In genomic region chr7:51254461-51254860, GRCm38 (mm10) we compare ENCODE assay signal across 27 mouse cellular contexts.
DNase-seq lines count a peak whose midpoint lies in the region; ATAC-seq and TF ChIP-seq lines count a peak whose summit lies in the region.
"Had no signal": no experiment of that assay in that cellular context is flagged by ENCODE, and none has a peak within 500 bp of the region (broad histone marks: within the 10 kb centered on the region; RNA-seq: fewer than 3 reads in every experiment).

No protein-coding gene starts in this region.

- no peak overlapping the region for H3K4me2 ChIP-seq in embryonic facial prominence, embryonic 11.5 days (ENCODE audit: low read depth, low read length)
- H3K4me2 ChIP-seq in hindbrain, postnatal 0 days (ENCODE audit: low read depth, low read length): no peak overlapping the region
- no peak overlapping the region for H3K4me2 ChIP-seq in hindbrain, embryonic 11.5 days (replicated peaks; ENCODE audit: low read depth, low read length)
- H3K4me2 ChIP-seq: heart, embryonic 13.5 days; hindbrain, embryonic 13.5 days had no signal

- no peaks in the 10 kb centered on the region for H3K36me3 ChIP-seq in embryonic facial prominence, embryonic 11.5 days (replicated peaks; ENCODE audit: control insufficient read depth, insufficient read depth, low read depth, low read length)
- H3K36me3 ChIP-seq in embryonic facial prominence, embryonic 10.5 days (replicated peaks): no peaks in the 10 kb centered on the region
- H3K36me3 ChIP-seq in hindbrain, postnatal 0 days (ENCODE audit: insufficient read depth, low read length): no peaks in the 10 kb centered on the region
- H3K36me3 ChIP-seq in hindbrain, embryonic 11.5 days (ENCODE audit: control insufficient read depth, insufficient read depth, low read length): no peaks in the 10 kb centered on the region
- H3K36me3 ChIP-seq: forebrain, embryonic 10.5 days; G1E; heart, embryonic 10.5 days; heart, embryonic 13.5 days; hindbrain, embryonic 13.5 days had no signal

- H3K4me3 ChIP-seq in embryonic facial prominence, embryonic 11.5 days (ENCODE audit: low read depth, low read length): no peak overlapping the region
- no peak overlapping the region for H3K4me3 ChIP-seq in embryonic facial prominence, embryonic 10.5 days
- H3K4me3 ChIP-seq in hindbrain, postnatal 0 days (ENCODE audit: low read length): no peak overlapping the region
- no peak overlapping the region for H3K4me3 ChIP-seq in hindbrain, embryonic 11.5 days (ENCODE audit: low read depth, low read length)
- H3K4me3 ChIP-seq in gastrocnemius, adult 2 months: no peak overlapping the region
- H3K4me3 ChIP-seq: forebrain, embryonic 10.5 days; heart, adult 2 months; heart, embryonic 10.5 days; heart, embryonic 13.5 days; hindbrain, embryonic 13.5 days had no signal

- WGBS in embryonic facial prominence, embryonic 11.5 days: 65% methylated on average over 2 of the region's 2 CpGs
- 72% methylated on average over 2 of the region's 2 CpGs for WGBS in embryonic facial prominence, embryonic 10.5 days
- 54% methylated on average over 2 of the region's 2 CpGs for WGBS in hindbrain, postnatal 0 days
- WGBS in hindbrain, embryonic 11.5 days: 86% methylated on average over 2 of the region's 2 CpGs

- TF ChIP-seq CTCF in hindbrain, postnatal 0 days (IDR thresholded peaks at IDR 0.05; ENCODE audit: low read depth): no peak
- TF ChIP-seq CTCF in gastrocnemius, adult 2 months (IDR thresholded peaks at IDR 0.05): no peak

- no peak for ATAC-seq in embryonic facial prominence, embryonic 11.5 days (replicated peaks; ENCODE audit: insufficient number of reproducible peaks, low FRiP score, low TSS enrichment, low read depth)
- ATAC-seq in hindbrain, postnatal 0 days: peak; percentile 61
- ATAC-seq in hindbrain, embryonic 11.5 days (ENCODE audit: low FRiP score): no peak
- ATAC-seq: forebrain, embryonic 14.5 days; intestine, postnatal 0 days; Patski had no signal

- H3K27me3 ChIP-seq in embryonic facial prominence, embryonic 11.5 days (ENCODE audit: control insufficient read depth, insufficient read depth, low read length): no peaks in the 10 kb centered on the region
- no peaks in the 10 kb centered on the region for H3K27me3 ChIP-seq in embryonic facial prominence, embryonic 10.5 days (replicated peaks; ENCODE audit: low read depth, poor library complexity, severe bottlenecking)
- H3K27me3 ChIP-seq in hindbrain, postnatal 0 days (ENCODE audit: insufficient read depth, low read length): no peaks in the 10 kb centered on the region
- no peaks in the 10 kb centered on the region for H3K27me3 ChIP-seq in hindbrain, embryonic 11.5 days (ENCODE audit: control insufficient read depth, insufficient read depth, low read length)
- H3K27me3 ChIP-seq: CH12.LX; heart, embryonic 13.5 days; hindbrain, embryonic 13.5 days; Patski had no signal

- DNase-seq in cerebellum, adult 9-10 months: peak; percentile 11
- DNase-seq in cerebellum, adult 8-10 months: no peak
- peak; percentile 10 for DNase-seq in embryonic facial prominence, embryonic 11.5 days (ENCODE audit: low spot score)
- no peak for DNase-seq in embryonic facial prominence, embryonic 10.5 days (ENCODE audit: low spot score)
- peak; percentile 52 for DNase-seq in hindbrain, postnatal 0 days (ENCODE audit: low spot score)
- no peak for DNase-seq in hindbrain, embryonic 11.5 days (ENCODE audit: low spot score)
- peak; percentile 39 for DNase-seq in brain, adult 2 months (ENCODE audit: low read depth, low spot score)
- no peak for DNase-seq in gastrocnemius, adult 2 months
- DNase-seq: adrenal gland, postnatal 10 days; adrenal gland, postnatal 36 days; B cell, adult 2 months; cerebellum, postnatal 25 days; gastrocnemius, postnatal 10 days; gastrocnemius, postnatal 36 days; heart, adult 2 months; heart, postnatal 14 days; heart, postnatal 4 days; kidney, adult 2 months had no signal

- H3K9me3 ChIP-seq in embryonic facial prominence, embryonic 11.5 days (replicated peaks; ENCODE audit: control insufficient read depth, low read length): no peaks in the 10 kb centered on the region
- no peaks in the 10 kb centered on the region for H3K9me3 ChIP-seq in embryonic facial prominence, embryonic 10.5 days
- no peaks in the 10 kb centered on the region for H3K9me3 ChIP-seq in hindbrain, postnatal 0 days (ENCODE audit: low read length)
- H3K9me3 ChIP-seq in hindbrain, embryonic 11.5 days (ENCODE audit: control insufficient read depth, low read length): no peaks in the 10 kb centered on the region
- H3K9me3 ChIP-seq: forebrain, embryonic 10.5 days; heart, embryonic 10.5 days; heart, embryonic 13.5 days; hindbrain, embryonic 13.5 days had no signal

- no peak overlapping the region for H3K27ac ChIP-seq in embryonic facial prominence, embryonic 11.5 days (replicated peaks; ENCODE audit: low read depth, low read length)
- H3K27ac ChIP-seq in embryonic facial prominence, embryonic 10.5 days (replicated peaks): no peak overlapping the region
- H3K27ac ChIP-seq in hindbrain, postnatal 0 days: no peak overlapping the region
- no peak overlapping the region for H3K27ac ChIP-seq in hindbrain, embryonic 11.5 days (ENCODE audit: low read depth, low read length)
- H3K27ac ChIP-seq in gastrocnemius, adult 2 months: no peak overlapping the region
- H3K27ac ChIP-seq: forebrain, embryonic 10.5 days; heart, adult 2 months; heart, embryonic 10.5 days; heart, embryonic 13.5 days; hindbrain, embryonic 13.5 days had no signal

- intact Hi-C loops in gastrocnemius, adult 2 months (cut with DNase I): no loop called here

- no peak overlapping the region for H3K9ac ChIP-seq in embryonic facial prominence, embryonic 11.5 days (replicated peaks; ENCODE audit: low read length)
- H3K9ac ChIP-seq in hindbrain, postnatal 0 days (replicated peaks; ENCODE audit: low read length): no peak overlapping the region
- no peak overlapping the region for H3K9ac ChIP-seq in hindbrain, embryonic 11.5 days (ENCODE audit: low read depth, low read length)
- H3K9ac ChIP-seq: heart, embryonic 13.5 days; hindbrain, embryonic 13.5 days had no signal

- no peaks in the 10 kb centered on the region for H3K4me1 ChIP-seq in embryonic facial prominence, embryonic 11.5 days (ENCODE audit: control insufficient read depth, insufficient read depth, low read length)
- peaks cover 6% of the 10 kb centered on the region; the same call in 1 of the 2 replicates for H3K4me1 ChIP-seq in embryonic facial prominence, embryonic 10.5 days
- H3K4me1 ChIP-seq in hindbrain, postnatal 0 days (ENCODE audit: insufficient read depth, low read length): no peaks in the 10 kb centered on the region
- no peaks in the 10 kb centered on the region for H3K4me1 ChIP-seq in hindbrain, embryonic 11.5 days (replicated peaks; ENCODE audit: control insufficient read depth, insufficient read depth, low read length)
- H3K4me1 ChIP-seq: heart, embryonic 10.5 days; heart, embryonic 13.5 days; hindbrain, embryonic 13.5 days had no signal

Comparison
In these comparisons a context has a peak if more than half of its experiments do, and no peak if none do; other contexts are left out.
1. DNase-seq: peak in cerebellum, adult 9-10 months (single experiment), embryonic facial prominence, embryonic 11.5 days (single experiment), hindbrain, postnatal 0 days (single experiment) and brain, adult 2 months (single experiment); none in cerebellum, adult 8-10 months (single experiment), embryonic facial prominence, embryonic 10.5 days (single experiment), hindbrain, embryonic 11.5 days (single experiment) and gastrocnemius, adult 2 months (single experiment).